Mouse (Mus musculus) lung, embryonic 14.5 days (tissue): ENCODE data around the gene Ramp3. TPM values are rescaled to one million over a fixed set of nuclear protein-coding genes. Genes with fewer than 3 reads are reported as not detected.

Source experiments
- ATAC-seq: fragments of 200-750 bp; cut with Nextera tagmentation; 2 replicates; pipeline ENCODE4 v1.8.0; 2017; ENCODE audit warnings: mild to moderate bottlenecking, moderate TSS enrichment, moderate library complexity; ENCODE audit not compliant: insufficient read depth
- DNase-seq: peaks from one replicate; pipeline ENCODE4 v3.0.0-alpha.2; 2015
- H3K27ac ChIP-seq: fragments of 300-500 bp; sonication (generic); 2 replicates; pipeline ENCODE4 v1.5.1; 2014; ENCODE audit warnings: low read depth, mild to moderate bottlenecking, moderate library complexity
- H3K27me3 ChIP-seq: fragments of 300-500 bp; sonication (generic); 2 replicates; pipeline ENCODE4 v1.6.1; 2014; ENCODE audit warnings: low read length, control low read depth; ENCODE audit not compliant: insufficient read depth
- H3K36me3 ChIP-seq: fragments of 300-500 bp; sonication (generic); 2 replicates; pipeline ENCODE4 v1.6.1; 2014; ENCODE audit warnings: control low read depth; ENCODE audit not compliant: insufficient read depth
- H3K4me1 ChIP-seq: fragments of 300-500 bp; sonication (generic); 2 replicates; pipeline ENCODE4 v1.6.1; 2014; ENCODE audit warnings: antibody characterized with exemption, control low read depth; ENCODE audit not compliant: insufficient read depth
- H3K4me2 ChIP-seq: fragments of 300-500 bp; sonication (generic); 2 replicates; pipeline ENCODE4 v1.6.1; 2014; ENCODE audit warnings: mild to moderate bottlenecking
- H3K4me3 ChIP-seq: fragments of 300-500 bp; sonication (generic); 2 replicates; pipeline ENCODE4 v1.5.1; 2014; ENCODE audit warnings: low read depth, low read length
- H3K9ac ChIP-seq: fragments of 300-500 bp; sonication (generic); 2 replicates; pipeline ENCODE4 v1.6.1; 2014
- H3K9me3 ChIP-seq: fragments of 300-500 bp; sonication (generic); 2 replicates; pipeline ENCODE4 v1.6.1; 2016; ENCODE audit warnings: low read depth, low read length, control low read depth
- CTCF ChIP-seq: IDR thresholded peaks from 2 replicates; pipeline ENCODE4 v1.5.1; 2016; ENCODE audit warnings: antibody characterized with exemption, low read depth
- WGBS: fragments of 180-500 bp; shearing (Covaris S2); extraction: QIAGEN DNeasy Blood & Tissue Kit; methylation state at CpG from one replicate; pipeline ENCODE4 v1.1.7; 2014; 5-methylcytosine and 5-hydroxymethylcytosine counted together
- polyA plus RNA-seq: library from polyadenylated mRNA; unstranded; fragments of >200 nt; fragmentation: Nextera tagmentation; extraction: Ambion mirVana; gene quantifications from 2 replicates; pipeline ENCODE4 v1.2.1, GENCODE M21; 2014

Ramp3 gene
- polyA plus RNA-seq, result 1.2 and 1.9 TPM in 2 replicates

- Histone ChIP-seq H3K9me3 (no peaks in the 10 kb centered on the region), H3K4me2 (peak within 1 kb of the TSS; percentile 73), H3K4me1 (no peaks in the 10 kb centered on the region), H3K27ac (no peak within 1 kb of the TSS), H3K27me3 (no peaks in the 10 kb centered on the region), H3K4me3 (peak within 1 kb of the TSS; percentile 38), H3K36me3 (no peaks in the 10 kb centered on the region), H3K9ac (peak within 1 kb of the TSS; percentile 40)
- ATAC-seq (peak; percentile 84), DNase-seq (peak; percentile 66)
- 1% methylated on average over 18 of the region's 18 CpGs for WGBS
- TF ChIP-seq CTCF, result no peak
Measured at GRCm38 (mm10) chr11:6658271-6658670, at the start of gene Ramp3. Gene Ramp3 (plus strand): TSS chr11:6658521.

GRCm38 (mm10) chr11:6615250-6616205 lies 42.8 kb upstream of the Ramp3 start:
- Histone ChIP-seq H3K9ac (no peak overlapping the region), H3K27me3 (no peaks in the 10 kb centered on the region), H3K9me3 (no peaks in the 10 kb centered on the region), H3K27ac (no peak overlapping the region), H3K4me2 (no peak overlapping the region), H3K4me1 (no peaks in the 10 kb centered on the region), H3K36me3 (peaks cover 88% of the 10 kb centered on the region), H3K4me3 (no peak overlapping the region)
- 88% methylated on average over 12 of the region's 12 CpGs for WGBS
- no peak for DNase-seq
- TF ChIP-seq CTCF, result no peak
- no peak for ATAC-seq

- peaks cover 12% of the 10 kb centered on the region; the same call in 1 of the 2 replicates for H3K4me1 ChIP-seq
- H3K4me3 ChIP-seq, result no peak overlapping the region
- no peak overlapping the region for H3K9ac ChIP-seq
- no peak for TF ChIP-seq CTCF
- H3K36me3 ChIP-seq, result peaks cover 58% of the 10 kb centered on the region
- DNase-seq, result no peak
- no peaks in the 10 kb centered on the region for H3K9me3 ChIP-seq
- no peak overlapping the region for H3K27ac ChIP-seq
- 86% methylated on average over 10 of the region's 10 CpGs for WGBS
- no peaks in the 10 kb centered on the region for H3K27me3 ChIP-seq
- peak overlapping the region; percentile 79 for H3K4me2 ChIP-seq
- no peak for ATAC-seq
Measured at GRCm38 (mm10) chr11:6623704-6624103, 34.6 kb upstream of the Ramp3 start.

- Histone ChIP-seq H3K9me3 (no peaks in the 10 kb centered on the region), H3K4me1 (peaks cover 12% of the 10 kb centered on the region; the same call in 1 of the 2 replicates), H3K27me3 (no peaks in the 10 kb centered on the region), H3K4me2 (peak overlapping the region; percentile 79), H3K4me3 (peak overlapping the region; percentile 76), H3K9ac (peak overlapping the region; percentile 69), H3K27ac (no peak overlapping the region), H3K36me3 (peaks cover 47% of the 10 kb centered on the region)
- DNase-seq (no peak), ATAC-seq (no peak)
- 65% methylated on average over 14 of the region's 14 CpGs for WGBS
- TF ChIP-seq CTCF, result no peak
Measured at GRCm38 (mm10) chr11:6624619-6625382, 33.5 kb upstream of the Ramp3 start.

GRCm38 (mm10) chr11:6625478-6626387 lies 32.6 kb upstream of the Ramp3 start, which contains the start of gene Tbrg4:
Gene Tbrg4 (minus strand): TSS chr11:6626067.
- ATAC-seq (peak; percentile 95), DNase-seq (peak; percentile 99)
- peak within 1 kb of the TSS; percentile 76 for H3K4me3 ChIP-seq
- under 1% methylated on average over 66 of the region's 66 CpGs for WGBS
- H3K27ac ChIP-seq, result peak within 1 kb of the TSS; percentile 84
- H3K4me2 ChIP-seq, result peak within 1 kb of the TSS; percentile 94
- no peaks in the 10 kb centered on the region for H3K9me3 ChIP-seq
- peaks cover 37% of the 10 kb centered on the region for H3K36me3 ChIP-seq
- H3K9ac ChIP-seq, result peak within 1 kb of the TSS; percentile 69
- no peaks in the 10 kb centered on the region for H3K27me3 ChIP-seq
- peaks cover 12% of the 10 kb centered on the region; the same call in 1 of the 2 replicates for H3K4me1 ChIP-seq
- no peak for TF ChIP-seq CTCF

GRCm38 (mm10) chr11:6626388-6626772 lies 31.9 kb upstream of the Ramp3 start:
- peaks cover 31% of the 10 kb centered on the region for H3K36me3 ChIP-seq
- DNase-seq (no peak), ATAC-seq (peak; percentile 12)
- H3K9me3 ChIP-seq, result no peaks in the 10 kb centered on the region
- H3K4me2 ChIP-seq, result peak overlapping the region; percentile 94
- peak overlapping the region; percentile 84 for H3K27ac ChIP-seq
- H3K4me1 ChIP-seq, result peaks cover 12% of the 10 kb centered on the region; the same call in 1 of the 2 replicates
- H3K4me3 ChIP-seq, result peak overlapping the region; percentile 76
- WGBS, result 9% methylated on average over 16 of the region's 16 CpGs
- TF ChIP-seq CTCF, result no peak
- H3K9ac ChIP-seq, result peak overlapping the region; percentile 69
- H3K27me3 ChIP-seq, result no peaks in the 10 kb centered on the region
